Mouse (Mus musculus): ENCODE measurements around the gene Zfp296. TPM values are rescaled to one million over a fixed set of nuclear protein-coding genes. Genes with fewer than 3 reads are reported as not detected.

Zfp296 gene
- polyA plus RNA-seq (2015; fragmentation: Nextera tagmentation; extraction: Ambion mirVana) = 0.63 and 0.95 TPM in 2 replicates

DNA sequence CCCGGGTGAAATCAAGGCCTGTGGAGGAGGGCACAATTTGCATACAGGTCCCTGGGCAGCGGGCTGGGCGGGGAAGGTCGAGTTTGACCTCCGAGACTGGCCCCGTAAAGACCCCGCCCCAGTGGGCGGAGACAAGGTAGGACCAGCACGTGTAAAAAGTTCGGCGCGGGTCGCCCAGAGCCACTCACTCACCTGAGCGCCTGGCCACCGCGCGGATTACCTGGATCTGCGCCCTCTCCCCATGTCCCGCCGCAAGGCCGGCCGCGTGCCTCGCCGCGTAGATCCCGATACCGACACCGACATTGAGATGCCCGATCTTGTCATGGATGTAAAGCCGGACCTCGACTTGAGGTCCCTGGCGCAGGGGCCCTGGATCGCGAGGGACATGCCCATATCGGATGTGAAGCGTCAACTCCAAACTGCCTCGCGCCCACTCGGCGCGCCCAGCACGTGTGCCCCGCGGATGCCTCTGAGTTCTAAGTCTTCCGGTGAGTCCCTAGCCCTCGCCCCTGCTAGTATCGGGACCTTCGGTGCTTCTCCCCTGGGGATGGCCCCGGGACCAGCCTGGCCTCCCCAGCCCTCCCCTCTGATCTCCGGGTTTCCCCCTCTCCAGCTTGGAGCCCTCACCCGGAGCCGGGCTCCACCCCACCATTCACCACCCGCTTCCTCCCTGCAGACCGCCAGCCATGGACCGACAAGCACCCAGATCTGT lies at the start of gene Zfp296, which contains the start of gene Gemin7:
TSS of gene Zfp296 (plus strand) at position 147 of the 712 bp plus-strand sequence.
TSS of gene Gemin7 (minus strand) at position 455 of the 712 bp plus-strand sequence.
- H3K9me3 ChIP-seq = no peaks in the 10 kb centered on the region
- H3K27ac ChIP-seq = no peak within 1 kb of the TSS
- WGBS = under 1% methylated on average over 56 of the region's 56 CpGs
- H3K36me3 ChIP-seq = peaks cover 12% of the 10 kb centered on the region; the same call in 1 of the 2 replicates
- H3K4me2 ChIP-seq (replicated peaks) = peak within 1 kb of the TSS; percentile 79
- peaks cover 17% of the 10 kb centered on the region for H3K27me3 ChIP-seq (replicated peaks)
- H3K4me1 ChIP-seq (replicated peaks) = peaks cover 21% of the 10 kb centered on the region
- 0 out of 2 replicates have a peak, but pooled peaks have one; percentile 7 for ATAC-seq
- H3K4me3 ChIP-seq (replicated peaks) = peak within 1 kb of the TSS; percentile 42
- H3K9ac ChIP-seq = peak within 1 kb of the TSS; percentile 39

GRCm38 (mm10) chr7:19531077-19531476 lies 46.0 kb upstream of the Zfp296 start:
- 0 out of 2 replicates have a peak, but pooled peaks cover 8% of the 10 kb centered on the region for H3K4me1 ChIP-seq (replicated peaks)
- no peak overlapping the region for H3K9ac ChIP-seq
- peak; percentile 71 for ATAC-seq
- no peak overlapping the region for H3K4me3 ChIP-seq (replicated peaks)
- H3K27ac ChIP-seq = no peak overlapping the region
- 58% methylated on average over 10 of the region's 10 CpGs for WGBS
- H3K36me3 ChIP-seq = peaks cover 41% of the 10 kb centered on the region
- H3K9me3 ChIP-seq = no peaks in the 10 kb centered on the region
- no peaks in the 10 kb centered on the region for H3K27me3 ChIP-seq (replicated peaks)
- no peak overlapping the region for H3K4me2 ChIP-seq (replicated peaks)

DNA sequence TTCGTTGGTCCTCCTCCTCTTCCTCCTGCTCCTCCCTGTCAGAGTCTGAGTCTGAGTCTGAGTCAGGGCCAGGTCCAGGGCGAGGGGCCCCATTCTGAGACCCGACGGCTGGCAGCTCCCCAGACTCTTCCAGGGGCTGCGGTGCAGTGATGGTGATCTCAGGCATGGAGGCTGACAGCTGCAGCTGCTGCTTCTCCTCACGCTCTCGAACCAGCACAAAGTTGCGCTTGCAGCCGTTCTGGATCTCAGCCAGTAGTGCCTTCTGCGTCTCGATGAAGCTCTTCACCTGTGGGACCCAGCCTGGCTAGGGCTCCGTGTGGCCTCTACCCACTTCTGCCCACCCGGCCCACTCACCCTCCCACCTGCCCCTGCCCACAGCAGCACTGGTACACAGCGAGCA lies 44.8 kb upstream of the Zfp296 start:
- WGBS = 86% methylated on average over 14 of the region's 14 CpGs
- no peak for ATAC-seq
- H3K9ac ChIP-seq = no peak overlapping the region
- H3K27me3 ChIP-seq (replicated peaks) = no peaks in the 10 kb centered on the region
- H3K4me2 ChIP-seq (replicated peaks) = no peak overlapping the region
- H3K36me3 ChIP-seq = peaks cover 41% of the 10 kb centered on the region
- 0 out of 2 replicates have a peak, but pooled peaks cover 8% of the 10 kb centered on the region for H3K4me1 ChIP-seq (replicated peaks)
- no peaks in the 10 kb centered on the region for H3K9me3 ChIP-seq
- H3K27ac ChIP-seq = no peak overlapping the region
- no peak overlapping the region for H3K4me3 ChIP-seq (replicated peaks)

DNA sequence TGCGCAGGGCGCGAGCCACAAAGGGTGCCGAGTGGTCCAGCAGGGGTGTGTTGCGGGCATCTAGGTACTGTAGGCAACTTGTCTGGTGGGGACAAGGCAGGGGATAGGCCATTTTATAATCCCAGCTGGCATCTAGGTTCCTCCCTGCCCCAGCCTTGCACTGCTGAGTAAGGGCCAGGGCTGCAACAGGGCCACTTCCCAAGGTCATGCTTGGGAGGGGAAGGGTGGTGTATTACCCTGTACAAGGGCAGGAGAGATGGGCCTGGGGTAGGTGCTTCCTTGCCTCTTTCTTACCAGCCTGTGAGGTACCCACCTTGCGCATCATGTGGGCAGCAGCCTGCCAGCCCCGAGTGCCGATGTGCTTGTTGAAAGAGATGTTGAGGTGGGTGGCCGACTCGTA lies 42.4 kb upstream of the Zfp296 start:
- H3K27ac ChIP-seq = no peak overlapping the region
- WGBS = 93% methylated on average over 10 of the region's 10 CpGs
- peaks cover 40% of the 10 kb centered on the region for H3K36me3 ChIP-seq
- 0 out of 2 replicates have a peak, but pooled peaks cover 8% of the 10 kb centered on the region for H3K4me1 ChIP-seq (replicated peaks)
- no peaks in the 10 kb centered on the region for H3K9me3 ChIP-seq
- H3K9ac ChIP-seq = no peak overlapping the region
- no peak for ATAC-seq
- no peak overlapping the region for H3K4me2 ChIP-seq (replicated peaks)
- no peak overlapping the region for H3K4me3 ChIP-seq (replicated peaks)
- H3K27me3 ChIP-seq (replicated peaks) = no peaks in the 10 kb centered on the region

- Histone ChIP-seq H3K4me1 (replicated peaks) (peaks cover 23% of the 10 kb centered on the region), H3K4me3 (replicated peaks) (no peak overlapping the region), H3K9me3 (no peaks in the 10 kb centered on the region), H3K27ac (no peak overlapping the region), H3K36me3 (no peaks in the 10 kb centered on the region), H3K4me2 (replicated peaks) (no peak overlapping the region), H3K9ac (no peak overlapping the region), H3K27me3 (replicated peaks) (no peaks in the 10 kb centered on the region)
- ATAC-seq = no peak
- 83% methylated on average over 2 of the region's 2 CpGs for WGBS
Measured at GRCm38 (mm10) chr7:19540771-19541566, 36.1 kb upstream of the Zfp296 start.

GRCm38 (mm10) chr7:19541681-19542154 lies 35.4 kb upstream of the Zfp296 start:
- H3K4me2 ChIP-seq (replicated peaks) = no peak overlapping the region
- no peaks in the 10 kb centered on the region for H3K27me3 ChIP-seq (replicated peaks)
- H3K4me1 ChIP-seq (replicated peaks) = peaks cover 30% of the 10 kb centered on the region
- no peaks in the 10 kb centered on the region for H3K9me3 ChIP-seq
- no peaks in the 10 kb centered on the region for H3K36me3 ChIP-seq
- WGBS = 82% methylated on average over 7 of the region's 7 CpGs
- no peak overlapping the region for H3K9ac ChIP-seq
- no peak overlapping the region for H3K27ac ChIP-seq
- ATAC-seq = peak; percentile 10; the same call in 1 of the 2 replicates
- no peak overlapping the region for H3K4me3 ChIP-seq (replicated peaks)

GRCm38 (mm10) chr7:19542155-19542691 lies 34.9 kb upstream of the Zfp296 start:
- Histone ChIP-seq H3K27ac (no peak overlapping the region), H3K9ac (no peak overlapping the region)

GRCm38 (mm10) chr7:19543584-19543983 lies 33.5 kb upstream of the Zfp296 start:
- no peaks in the 10 kb centered on the region for H3K27me3 ChIP-seq (replicated peaks)
- no peak overlapping the region for H3K9ac ChIP-seq
- WGBS = 49% methylated on average over 6 of the region's 6 CpGs
- peaks cover 46% of the 10 kb centered on the region for H3K4me1 ChIP-seq (replicated peaks)
- no peaks in the 10 kb centered on the region for H3K36me3 ChIP-seq
- no peak for ATAC-seq
- H3K27ac ChIP-seq = no peak overlapping the region
- no peak overlapping the region for H3K4me2 ChIP-seq (replicated peaks)
- no peaks in the 10 kb centered on the region for H3K9me3 ChIP-seq
- no peak overlapping the region for H3K4me3 ChIP-seq (replicated peaks)

More at GRCm38 (mm10) chr7:19542155-19542691, 34.9 kb upstream of the Zfp296 start:
- Histone ChIP-seq H3K9me3 (no peaks in the 10 kb centered on the region), H3K36me3 (no peaks in the 10 kb centered on the region), H3K27me3 (replicated peaks) (no peaks in the 10 kb centered on the region), H3K4me3 (replicated peaks) (no peak overlapping the region), H3K4me1 (replicated peaks) (peaks cover 35% of the 10 kb centered on the region), H3K4me2 (replicated peaks) (no peak overlapping the region)
- WGBS = 61% methylated on average over 8 of the region's 8 CpGs
- ATAC-seq = peak; percentile 27; the same call in 1 of the 2 replicates

DNA sequence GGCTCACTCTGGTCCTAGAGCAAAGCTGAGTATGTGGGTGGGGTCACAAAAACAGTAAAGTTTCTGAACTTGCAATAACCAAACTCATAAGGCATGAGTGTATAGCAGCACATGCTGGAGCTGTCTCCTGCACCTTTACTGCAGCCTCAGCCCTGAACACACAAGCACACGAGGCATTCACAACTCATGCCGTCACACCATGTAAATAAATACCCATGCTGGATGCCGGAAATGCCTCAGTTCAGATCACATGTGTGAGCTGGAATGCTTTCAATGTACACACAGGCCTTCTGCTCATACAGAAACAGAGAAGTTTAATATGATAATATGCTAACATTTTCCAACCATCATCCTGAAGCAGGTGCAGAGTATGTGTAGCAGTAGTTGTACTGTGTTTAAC lies 31.1 kb upstream of the Zfp296 start:
- peak overlapping the region; percentile 42; the same call in 1 of the 2 replicates for H3K27ac ChIP-seq
- H3K27me3 ChIP-seq (replicated peaks) = no peaks in the 10 kb centered on the region
- no peak overlapping the region for H3K9ac ChIP-seq
- H3K4me2 ChIP-seq (replicated peaks) = no peak overlapping the region
- ATAC-seq = no peak
- no peak overlapping the region for H3K4me3 ChIP-seq (replicated peaks)
- peaks cover 51% of the 10 kb centered on the region for H3K4me1 ChIP-seq (replicated peaks)
- no peaks in the 10 kb centered on the region for H3K9me3 ChIP-seq
- no peaks in the 10 kb centered on the region for H3K36me3 ChIP-seq
- 17% methylated on average over 3 of the region's 3 CpGs for WGBS

- peak; percentile 45 for ATAC-seq
- 49% methylated on average over 2 of the region's 2 CpGs for WGBS
- Histone ChIP-seq H3K27me3 (replicated peaks) (no peaks in the 10 kb centered on the region), H3K4me3 (replicated peaks) (no peak overlapping the region), H3K4me2 (replicated peaks) (no peak overlapping the region), H3K27ac (no peak overlapping the region), H3K9ac (no peak overlapping the region), H3K9me3 (no peaks in the 10 kb centered on the region), H3K4me1 (replicated peaks) (peaks cover 54% of the 10 kb centered on the region), H3K36me3 (no peaks in the 10 kb centered on the region)
Measured at GRCm38 (mm10) chr7:19547344-19547969, 29.6 kb upstream of the Zfp296 start.

GRCm38 (mm10) chr7:19549394-19549793 lies 27.7 kb upstream of the Zfp296 start:
- ATAC-seq = no peak
- H3K9me3 ChIP-seq = no peaks in the 10 kb centered on the region
- peaks cover 50% of the 10 kb centered on the region for H3K4me1 ChIP-seq (replicated peaks)
- H3K9ac ChIP-seq = no peak overlapping the region
- no peaks in the 10 kb centered on the region for H3K27me3 ChIP-seq (replicated peaks)
- no peak overlapping the region for H3K4me3 ChIP-seq (replicated peaks)
- no peak overlapping the region for H3K27ac ChIP-seq
- H3K4me2 ChIP-seq (replicated peaks) = no peak overlapping the region
- WGBS = 71% methylated on average over 10 of the region's 10 CpGs
- H3K36me3 ChIP-seq = 0 out of 2 replicates have a peak, but pooled peaks cover 3% of the 10 kb centered on the region
